Mouse (Mus musculus): ENCODE measurements around the gene Ulbp1.

GRCm38 (mm10) chr10:7462006-7462405, 11.4 kb downstream of the Ulbp1 start:
- TF ChIP-seq POLR2A (IDR thresholded peaks at IDR 0.05; ENCODE audit: borderline replicate concordance, extremely low read depth, insufficient read depth, insufficient read length, poor library complexity, severe bottlenecking) (no peak), CTCF (IDR thresholded peaks at IDR 0.05; ENCODE audit: borderline replicate concordance, extremely low read depth, insufficient read depth, insufficient read length) (no peak)
